Mouse (Mus musculus): ENCODE results near the gene 6030452D12Rik. TPM values are rescaled to one million over a fixed set of nuclear protein-coding genes. Genes with fewer than 3 reads are reported as not detected.

The 6030452D12Rik gene
- polyA plus RNA-seq, 1 experiment: not detected

- peaks cover 2% of the 10 kb centered on the region; the same call in 1 of the 2 replicates for H3K4me1 ChIP-seq (ENCODE audit: control insufficient read depth)
- H3K9me3 ChIP-seq (ENCODE audit: control insufficient read depth, low read length): no peaks in the 10 kb centered on the region
- H3K36me3 ChIP-seq (ENCODE audit: control insufficient read depth): no peaks in the 10 kb centered on the region
- TF ChIP-seq GATA1 (IDR thresholded peaks at IDR 0.05; ENCODE audit: low read length) (no peak), TAL1 (IDR thresholded peaks at IDR 0.05; ENCODE audit: low read length) (no peak)
- peaks cover 59% of the 10 kb centered on the region for H3K27me3 ChIP-seq (ENCODE audit: control insufficient read depth)
- H3K4me3 ChIP-seq (replicated peaks): no peak overlapping the region
Measured at GRCm38 (mm10) chr8:106512475-106513150, 12.3 kb downstream of the 6030452D12Rik start.

- Histone ChIP-seq H3K9me3 (ENCODE audit: control insufficient read depth, low read length) (no peaks in the 10 kb centered on the region), H3K27me3 (ENCODE audit: control insufficient read depth) (peaks cover 25% of the 10 kb centered on the region), H3K4me3 (replicated peaks) (no peak overlapping the region), H3K4me1 (ENCODE audit: control insufficient read depth) (no peaks in the 10 kb centered on the region), H3K36me3 (ENCODE audit: control insufficient read depth) (no peaks in the 10 kb centered on the region)
- TF ChIP-seq TAL1 (IDR thresholded peaks at IDR 0.05; ENCODE audit: low read length) (no peak), GATA1 (IDR thresholded peaks at IDR 0.05; ENCODE audit: low read length) (no peak)
Measured at GRCm38 (mm10) chr8:106515946-106516479, 15.7 kb downstream of the 6030452D12Rik start.

- Histone ChIP-seq H3K27me3 (ENCODE audit: control insufficient read depth) (peaks cover 19% of the 10 kb centered on the region), H3K9me3 (ENCODE audit: control insufficient read depth, low read length) (no peaks in the 10 kb centered on the region), H3K4me1 (ENCODE audit: control insufficient read depth) (no peaks in the 10 kb centered on the region), H3K4me3 (replicated peaks) (no peak overlapping the region), H3K36me3 (ENCODE audit: control insufficient read depth) (no peaks in the 10 kb centered on the region)
- no peak for TF ChIP-seq GATA1 (IDR thresholded peaks at IDR 0.05; ENCODE audit: low read length)
- no peak for TF ChIP-seq TAL1 (IDR thresholded peaks at IDR 0.05; ENCODE audit: low read length)
Measured at GRCm38 (mm10) chr8:106516581-106516980, 16.3 kb downstream of the 6030452D12Rik start.

DNA sequence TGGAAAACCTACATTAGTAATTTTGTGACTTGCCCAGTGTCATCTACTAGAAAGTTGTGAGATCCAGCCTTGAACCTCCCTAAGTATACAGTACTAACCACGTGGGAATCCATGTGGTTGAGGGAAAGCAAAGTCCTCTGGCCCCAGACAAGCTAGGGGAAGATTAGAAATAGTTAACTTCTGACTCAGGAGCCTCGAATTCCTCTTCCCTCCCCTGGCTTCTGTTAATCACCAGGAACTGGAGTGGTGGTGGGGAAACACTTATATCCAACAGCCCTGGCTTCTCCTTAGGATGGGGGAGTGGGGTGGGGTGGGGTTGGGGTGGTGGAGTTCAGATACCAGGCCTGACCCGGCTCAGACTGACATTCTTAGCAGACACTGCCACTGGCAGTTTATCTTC lies 18.4 kb downstream of the 6030452D12Rik start:
- no peaks in the 10 kb centered on the region for H3K9me3 ChIP-seq (ENCODE audit: control insufficient read depth, low read length)
- TF ChIP-seq GATA1 (IDR thresholded peaks at IDR 0.05; ENCODE audit: low read length) (no peak), TAL1 (IDR thresholded peaks at IDR 0.05; ENCODE audit: low read length) (no peak)

GRCm38 (mm10) chr8:106520578-106520977 lies 20.3 kb downstream of the 6030452D12Rik start:
- TF ChIP-seq TAL1 (IDR thresholded peaks at IDR 0.05; ENCODE audit: low read length) (no peak), GATA1 (IDR thresholded peaks at IDR 0.05; ENCODE audit: low read length) (no peak)
- Histone ChIP-seq H3K9me3 (ENCODE audit: control insufficient read depth, low read length) (no peaks in the 10 kb centered on the region), H3K4me1 (ENCODE audit: control insufficient read depth) (no peaks in the 10 kb centered on the region), H3K27me3 (ENCODE audit: control insufficient read depth) (no peaks in the 10 kb centered on the region), H3K4me3 (replicated peaks) (no peak overlapping the region), H3K36me3 (ENCODE audit: control insufficient read depth) (no peaks in the 10 kb centered on the region)

More for the DNA sequence above, 18.4 kb downstream of the 6030452D12Rik start:
- no peaks in the 10 kb centered on the region for H3K27me3 ChIP-seq (ENCODE audit: control insufficient read depth)
- no peaks in the 10 kb centered on the region for H3K36me3 ChIP-seq (ENCODE audit: control insufficient read depth)
- no peak overlapping the region for H3K4me3 ChIP-seq (replicated peaks)
- no peaks in the 10 kb centered on the region for H3K4me1 ChIP-seq (ENCODE audit: control insufficient read depth)

DNA sequence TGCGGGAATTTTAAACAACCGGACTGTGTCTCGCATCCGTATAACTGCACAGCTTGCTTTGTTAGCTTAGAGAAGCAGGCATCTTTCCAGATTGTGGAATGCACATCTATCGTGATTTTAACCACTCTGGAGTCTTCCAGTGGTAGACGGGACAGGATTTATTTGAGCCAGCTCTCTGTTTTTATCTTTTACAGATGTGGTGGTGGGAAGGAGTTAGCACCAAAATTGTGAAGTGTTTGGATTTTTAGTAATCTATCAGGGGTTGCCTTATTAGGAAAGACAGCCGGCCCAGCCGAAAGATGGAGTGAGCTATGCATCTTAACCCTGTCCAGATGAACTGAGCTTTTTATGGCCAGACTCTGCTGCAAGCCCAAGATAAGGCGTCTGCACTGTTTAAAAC lies 21.5 kb downstream of the 6030452D12Rik start:
- TF ChIP-seq TAL1 (IDR thresholded peaks at IDR 0.05; ENCODE audit: low read length) (no peak), GATA1 (IDR thresholded peaks at IDR 0.05; ENCODE audit: low read length) (no peak)
- H3K27me3 ChIP-seq (ENCODE audit: control insufficient read depth): no peaks in the 10 kb centered on the region
- no peaks in the 10 kb centered on the region for H3K36me3 ChIP-seq (ENCODE audit: control insufficient read depth)
- no peaks in the 10 kb centered on the region for H3K4me1 ChIP-seq (ENCODE audit: control insufficient read depth)
- no peak overlapping the region for H3K4me3 ChIP-seq (replicated peaks)
- no peaks in the 10 kb centered on the region for H3K9me3 ChIP-seq (ENCODE audit: control insufficient read depth, low read length)

GRCm38 (mm10) chr8:106526725-106527124 lies 26.4 kb downstream of the 6030452D12Rik start:
- Histone ChIP-seq H3K4me1 (ENCODE audit: control insufficient read depth) (no peaks in the 10 kb centered on the region), H3K27me3 (ENCODE audit: control insufficient read depth) (no peaks in the 10 kb centered on the region), H3K4me3 (replicated peaks) (no peak overlapping the region), H3K9me3 (ENCODE audit: control insufficient read depth, low read length) (peaks cover 16% of the 10 kb centered on the region), H3K36me3 (ENCODE audit: control insufficient read depth) (no peaks in the 10 kb centered on the region)
- TF ChIP-seq GATA1 (IDR thresholded peaks at IDR 0.05; ENCODE audit: low read length) (no peak), TAL1 (IDR thresholded peaks at IDR 0.05; ENCODE audit: low read length) (no peak)

DNA sequence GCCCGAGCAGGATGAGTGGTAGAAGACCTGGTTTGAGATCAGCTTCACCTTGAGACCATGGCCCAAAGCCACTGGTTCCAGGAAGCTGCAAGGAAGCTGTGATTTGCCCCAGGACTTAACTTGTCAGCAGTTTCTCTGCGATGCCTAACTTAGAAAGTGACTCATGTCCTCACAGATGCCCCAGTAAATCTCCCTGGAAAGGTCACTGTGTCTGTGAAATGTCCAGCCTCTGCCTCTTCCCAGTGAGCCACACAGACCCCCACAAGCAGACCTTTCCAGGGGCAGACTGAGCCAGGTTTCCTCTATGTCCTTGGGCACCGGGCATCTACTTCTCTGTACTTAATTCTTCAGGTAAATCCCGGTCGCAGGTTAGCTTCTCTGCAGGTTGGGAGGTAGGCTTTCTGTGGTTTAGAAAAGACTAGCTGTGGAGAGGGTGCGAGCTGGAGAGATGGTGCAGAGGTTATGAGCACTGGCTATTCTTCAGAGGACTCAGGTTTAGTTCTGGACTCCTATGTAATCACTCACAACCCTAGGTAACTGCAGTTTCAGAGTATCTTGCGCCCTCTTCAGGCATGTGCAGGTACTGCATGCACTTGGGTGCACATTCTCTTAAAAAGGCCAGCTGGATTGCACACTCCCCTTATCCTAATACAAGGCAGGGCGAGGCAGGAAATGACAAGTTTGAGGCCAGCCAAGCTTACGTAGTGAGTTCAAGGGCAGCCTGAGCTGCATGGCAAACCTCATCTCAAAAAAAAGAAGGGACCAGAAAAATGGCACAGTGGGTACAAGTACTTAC lies 27.1 kb downstream of the 6030452D12Rik start:
- Histone ChIP-seq H3K4me1 (ENCODE audit: control insufficient read depth) (no peaks in the 10 kb centered on the region), H3K4me3 (replicated peaks) (no peak overlapping the region), H3K9me3 (ENCODE audit: control insufficient read depth, low read length) (peaks cover 16% of the 10 kb centered on the region), H3K36me3 (ENCODE audit: control insufficient read depth) (no peaks in the 10 kb centered on the region), H3K27me3 (ENCODE audit: control insufficient read depth) (no peaks in the 10 kb centered on the region)
- TF ChIP-seq TAL1 (IDR thresholded peaks at IDR 0.05; ENCODE audit: low read length) (no peak), GATA1 (IDR thresholded peaks at IDR 0.05; ENCODE audit: low read length) (no peak)

DNA sequence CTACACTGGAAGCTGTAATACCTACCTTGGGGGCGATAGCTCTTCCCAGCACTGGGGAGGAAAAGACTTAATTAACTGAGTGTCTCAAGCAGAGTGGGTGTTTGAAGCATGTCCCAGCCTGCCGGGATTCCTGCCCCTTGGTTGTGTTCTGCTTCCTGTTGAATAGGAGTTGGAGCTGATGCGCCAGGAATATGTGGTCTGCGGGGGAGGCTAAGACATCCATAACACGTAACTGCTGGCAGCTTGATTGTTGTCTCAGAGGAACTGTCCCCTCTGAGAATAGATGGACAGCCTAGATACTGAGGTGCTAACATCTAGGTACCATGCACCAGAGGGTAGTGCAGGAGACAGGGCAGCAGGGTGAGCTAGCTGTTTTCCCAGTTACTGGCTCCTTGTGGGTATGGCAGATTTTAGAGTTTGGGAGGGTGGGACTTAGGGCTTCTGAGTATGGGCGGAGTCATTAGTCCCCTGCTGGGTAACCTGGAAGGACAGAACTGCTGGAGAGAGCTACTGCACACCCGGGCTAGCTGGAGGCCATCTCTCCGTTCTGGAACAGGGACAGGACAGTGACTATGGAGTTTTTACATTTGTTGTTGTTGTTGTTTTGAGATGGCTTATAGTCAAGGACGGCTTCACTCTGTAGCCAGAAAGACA lies 28.4 kb downstream of the 6030452D12Rik start:
- no peak for TF ChIP-seq TAL1 (IDR thresholded peaks at IDR 0.05; ENCODE audit: low read length)
- TF ChIP-seq GATA1 (IDR thresholded peaks at IDR 0.05; ENCODE audit: low read length): no peak
- Histone ChIP-seq H3K27me3 (ENCODE audit: control insufficient read depth) (no peaks in the 10 kb centered on the region), H3K4me1 (ENCODE audit: control insufficient read depth) (no peaks in the 10 kb centered on the region), H3K36me3 (ENCODE audit: control insufficient read depth) (no peaks in the 10 kb centered on the region), H3K4me3 (replicated peaks) (no peak overlapping the region), H3K9me3 (ENCODE audit: control insufficient read depth, low read length) (peaks cover 16% of the 10 kb centered on the region)

Data from erythroblast, embryonic 14.5 days (primary cell).